Mouse (Mus musculus) heart, postnatal 0 days (tissue): ENCODE measurements at regions not wholly inside any gene's neighbourhood (a gene's known extent, or its start where the extent isn't known, plus 50 kb on each side); places are given as distances from the start of the nearest gene placed in this dataset.

Experiments used
- CTCF ChIP-seq: IDR thresholded peaks from 2 replicates; pipeline ENCODE4 v1.5.1; 2016; ENCODE audit warnings: antibody characterized with exemption, control low read depth, low read depth
- EP300 ChIP-seq: IDR thresholded peaks from 2 replicates; pipeline ENCODE4 v1.6.1; 2016; ENCODE audit warnings: antibody characterized with exemption, low read depth

DNA sequence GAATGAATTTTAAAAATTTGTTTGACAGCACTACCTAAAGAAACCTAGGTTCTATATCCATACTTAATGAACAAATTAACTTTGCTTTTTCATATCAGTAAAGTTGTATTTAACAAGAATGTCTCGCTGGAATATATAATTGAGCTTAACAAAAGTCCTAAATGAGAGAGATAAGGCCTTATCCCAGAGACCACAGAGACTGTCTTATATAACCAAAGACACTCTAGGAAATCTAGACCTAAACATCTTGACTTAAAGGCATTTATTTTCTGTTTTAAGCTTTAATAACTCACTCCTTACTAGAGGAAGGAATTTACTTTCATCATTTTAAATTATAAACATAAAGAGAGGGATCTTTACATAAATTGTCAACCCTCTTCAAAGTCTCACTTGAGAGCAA lies 461.9 kb upstream of the Fam174a start:
- no peak for TF ChIP-seq CTCF
- no peak for TF ChIP-seq EP300
